Mouse (Mus musculus) neural tube, embryonic 11.5 days (tissue): ENCODE results near the gene Ptpra. TPM values are rescaled to one million over a fixed set of nuclear protein-coding genes. Genes with fewer than 3 reads are reported as not detected.

Experiments used
- ATAC-seq: fragments of 200-750 bp; cut with Nextera tagmentation; 2 replicates; pipeline ENCODE4 v1.8.0; 2017; ENCODE audit warnings: moderate number of reproducible peaks, mild to moderate bottlenecking, moderate TSS enrichment, moderate library complexity; ENCODE audit not compliant: insufficient read depth, low FRiP score, low TSS enrichment
- DNase-seq: peaks from one replicate; pipeline ENCODE4 v3.0.0-alpha.2; 2015; ENCODE audit warnings: low spot score
- H3K27ac ChIP-seq: fragments of 300-500 bp; sonication (generic); 2 replicates; pipeline ENCODE4 v1.5.1; 2014; ENCODE audit warnings: low read depth, mild to moderate bottlenecking, low read length
- H3K27me3 ChIP-seq: fragments of 300-500 bp; sonication (generic); 2 replicates; pipeline ENCODE4 v1.6.1; 2014; ENCODE audit warnings: mild to moderate bottlenecking, low read length, mixed read lengths; ENCODE audit not compliant: control insufficient read depth, insufficient read depth
- H3K36me3 ChIP-seq: fragments of 300-500 bp; sonication (generic); 2 replicates; pipeline ENCODE4 v1.6.1; 2014; ENCODE audit warnings: mild to moderate bottlenecking, low read length, moderate library complexity, mixed read lengths; ENCODE audit not compliant: control insufficient read depth, insufficient read depth
- H3K4me1 ChIP-seq: fragments of 300-500 bp; sonication (generic); 2 replicates; pipeline ENCODE4 v1.6.1; 2014; ENCODE audit warnings: low read length, mixed read lengths; ENCODE audit not compliant: control insufficient read depth, insufficient read depth
- H3K4me2 ChIP-seq: fragments of 300-500 bp; sonication (generic); 2 replicates; pipeline ENCODE4 v1.6.1; 2014; ENCODE audit warnings: low read depth, mild to moderate bottlenecking, moderate library complexity
- H3K4me3 ChIP-seq: fragments of 300-500 bp; sonication (generic); 2 replicates; pipeline ENCODE4 v1.5.1; 2014; ENCODE audit warnings: low read depth, low read length
- H3K9ac ChIP-seq: fragments of 300-500 bp; sonication (generic); 2 replicates; pipeline ENCODE4 v1.6.1; 2014; ENCODE audit warnings: mild to moderate bottlenecking, low read length
- H3K9me3 ChIP-seq: fragments of 300-500 bp; sonication (generic); 2 replicates; pipeline ENCODE4 v1.6.1; 2016; ENCODE audit warnings: low read length; ENCODE audit not compliant: control insufficient read depth
- WGBS: fragments of 180-500 bp; shearing (Covaris S2); extraction: QIAGEN DNeasy Blood & Tissue Kit; methylation state at CpG from one replicate; pipeline ENCODE4 v1.1.7; 2014; 5-methylcytosine and 5-hydroxymethylcytosine counted together
- polyA plus RNA-seq: library from polyadenylated mRNA; unstranded; fragments of >200 nt; fragmentation: Nextera tagmentation; extraction: Ambion mirVana; gene quantifications from 2 replicates; pipeline ENCODE4 v1.2.1, GENCODE M21; 2014

Ptpra gene
- polyA plus RNA-seq, 1 experiment from 2014 or later: 105 TPM

DNA sequence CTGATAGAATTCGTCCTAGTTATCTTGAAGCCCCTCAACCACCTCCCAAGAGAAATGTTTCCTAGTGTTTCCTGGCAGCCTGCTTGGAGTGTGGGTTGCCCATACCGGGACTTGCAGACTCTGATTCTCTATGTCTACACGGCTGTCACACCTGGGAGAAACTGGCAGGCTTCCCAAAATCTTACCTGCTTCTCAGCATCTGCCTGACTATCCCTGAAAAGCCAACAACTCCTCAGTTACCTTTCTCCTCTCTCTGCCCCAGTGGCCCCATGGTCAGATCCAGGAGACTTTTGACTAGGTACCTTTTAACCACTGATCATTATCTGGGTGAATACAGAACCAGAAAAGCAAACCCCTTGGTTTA, 1.6 kb downstream of the Ptpra start:
- H3K4me3 ChIP-seq: no peak overlapping the region
- 0 out of 2 replicates have a peak, but pooled peaks cover 3% of the 10 kb centered on the region for H3K27me3 ChIP-seq
- DNase-seq: no peak
- H3K9me3 ChIP-seq: no peaks in the 10 kb centered on the region
- H3K27ac ChIP-seq: no peak overlapping the region
- peak overlapping the region; percentile 82; the same call in 1 of the 2 replicates for H3K4me2 ChIP-seq
- no peak for ATAC-seq
- H3K9ac ChIP-seq: no peak overlapping the region
- WGBS: 80% methylated on average over 3 of the region's 3 CpGs
- peaks cover 9% of the 10 kb centered on the region for H3K4me1 ChIP-seq
- no peaks in the 10 kb centered on the region for H3K36me3 ChIP-seq

- DNase-seq (no peak), ATAC-seq (no peak)
- 73% methylated on average over 2 of the region's 2 CpGs for WGBS
- no peak overlapping the region for H3K27ac ChIP-seq
- H3K27me3 ChIP-seq: 0 out of 2 replicates have a peak, but pooled peaks cover 3% of the 10 kb centered on the region
- no peaks in the 10 kb centered on the region for H3K36me3 ChIP-seq
- no peaks in the 10 kb centered on the region for H3K9me3 ChIP-seq
- H3K4me2 ChIP-seq: no peak overlapping the region
- H3K9ac ChIP-seq: no peak overlapping the region
- peaks cover 9% of the 10 kb centered on the region for H3K4me1 ChIP-seq
- no peak overlapping the region for H3K4me3 ChIP-seq
Measured at GRCm38 (mm10) chr2:130452266-130452665, 2.2 kb downstream of the Ptpra start.

DNA sequence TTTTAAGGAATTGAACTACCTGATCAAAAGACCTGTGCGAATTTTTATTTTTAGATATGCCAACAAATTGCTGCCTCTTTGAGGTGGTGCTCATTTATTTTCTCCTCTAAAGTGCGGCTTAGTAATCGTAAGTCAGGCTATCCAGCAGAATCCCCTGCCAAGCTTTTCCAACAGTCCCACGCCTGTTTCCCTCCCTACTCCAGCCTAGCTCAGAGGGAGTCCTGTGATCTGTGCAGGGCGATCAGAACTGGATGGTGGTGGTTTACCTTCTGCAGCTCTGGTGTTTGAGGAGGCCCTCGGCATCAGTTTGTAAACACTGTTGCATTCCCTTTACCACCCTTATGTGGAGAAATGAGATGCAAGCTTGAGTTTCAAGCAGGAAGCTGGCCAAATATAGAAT, 3.3 kb downstream of the Ptpra start:
- Histone ChIP-seq H3K4me1 (peaks cover 9% of the 10 kb centered on the region), H3K9me3 (no peaks in the 10 kb centered on the region), H3K27me3 (0 out of 2 replicates have a peak, but pooled peaks cover 3% of the 10 kb centered on the region), H3K9ac (no peak overlapping the region), H3K4me3 (no peak overlapping the region), H3K36me3 (no peaks in the 10 kb centered on the region), H3K4me2 (no peak overlapping the region), H3K27ac (no peak overlapping the region)
- no peak for DNase-seq
- WGBS: 77% methylated on average over 6 of the region's 6 CpGs
- no peak for ATAC-seq

- H3K4me1 ChIP-seq: peaks cover 9% of the 10 kb centered on the region
- H3K9me3 ChIP-seq: no peaks in the 10 kb centered on the region
- 90% methylated on average over 6 of the region's 6 CpGs for WGBS
- ATAC-seq: no peak
- no peaks in the 10 kb centered on the region for H3K27me3 ChIP-seq
- no peaks in the 10 kb centered on the region for H3K36me3 ChIP-seq
- H3K9ac ChIP-seq: no peak overlapping the region
- H3K4me2 ChIP-seq: no peak overlapping the region
- H3K27ac ChIP-seq: no peak overlapping the region
- DNase-seq: no peak
- H3K4me3 ChIP-seq: no peak overlapping the region
Measured at GRCm38 (mm10) chr2:130454748-130455370, 4.8 kb downstream of the Ptpra start.

- Histone ChIP-seq H3K36me3 (no peaks in the 10 kb centered on the region), H3K27me3 (no peaks in the 10 kb centered on the region), H3K4me2 (no peak overlapping the region), H3K4me3 (no peak overlapping the region), H3K4me1 (no peaks in the 10 kb centered on the region), H3K27ac (no peak overlapping the region), H3K9ac (no peak overlapping the region), H3K9me3 (no peaks in the 10 kb centered on the region)
- ATAC-seq (no peak), DNase-seq (no peak)
- WGBS: 93% methylated on average over 3 of the region's 3 CpGs
Measured at GRCm38 (mm10) chr2:130457871-130458270, 7.8 kb downstream of the Ptpra start.

DNA sequence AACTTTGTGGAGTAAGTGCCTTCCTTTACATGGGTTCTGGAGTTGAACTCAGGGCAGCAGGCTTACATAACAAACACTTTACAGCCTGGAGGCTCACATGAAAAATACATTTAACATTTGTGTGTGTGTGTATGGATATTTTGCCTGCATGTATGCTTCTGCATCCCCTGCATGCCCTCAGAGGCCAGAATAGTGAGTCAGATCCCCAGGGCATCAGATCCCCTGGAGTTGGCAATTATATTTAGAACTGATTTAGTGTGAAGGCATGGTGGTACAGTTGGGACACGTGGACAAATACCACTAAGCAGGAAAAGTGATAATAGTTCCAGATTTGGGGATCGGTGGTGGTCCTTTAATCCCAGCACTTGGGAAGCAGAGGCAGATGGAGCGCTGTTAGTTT, 9.5 kb downstream of the Ptpra start:
- WGBS: 91% methylated on average over 3 of the region's 3 CpGs
- no peak overlapping the region for H3K4me3 ChIP-seq

GRCm38 (mm10) chr2:130461287-130462071, 11.4 kb downstream of the Ptpra start:
- no peak for DNase-seq
- H3K4me1 ChIP-seq: no peaks in the 10 kb centered on the region
- H3K36me3 ChIP-seq: no peaks in the 10 kb centered on the region
- H3K27ac ChIP-seq: no peak overlapping the region
- H3K4me3 ChIP-seq: no peak overlapping the region
- no peaks in the 10 kb centered on the region for H3K9me3 ChIP-seq
- no peak overlapping the region for H3K9ac ChIP-seq
- no peak for ATAC-seq
- WGBS: 81% methylated on average over 15 of the region's 15 CpGs
- no peak overlapping the region for H3K4me2 ChIP-seq
- no peaks in the 10 kb centered on the region for H3K27me3 ChIP-seq

More for the DNA sequence above, 9.5 kb downstream of the Ptpra start:
- Histone ChIP-seq H3K27me3 (no peaks in the 10 kb centered on the region), H3K4me1 (no peaks in the 10 kb centered on the region), H3K9ac (no peak overlapping the region), H3K36me3 (no peaks in the 10 kb centered on the region), H3K9me3 (no peaks in the 10 kb centered on the region), H3K27ac (no peak overlapping the region), H3K4me2 (no peak overlapping the region)
- ATAC-seq (no peak), DNase-seq (no peak)

DNA sequence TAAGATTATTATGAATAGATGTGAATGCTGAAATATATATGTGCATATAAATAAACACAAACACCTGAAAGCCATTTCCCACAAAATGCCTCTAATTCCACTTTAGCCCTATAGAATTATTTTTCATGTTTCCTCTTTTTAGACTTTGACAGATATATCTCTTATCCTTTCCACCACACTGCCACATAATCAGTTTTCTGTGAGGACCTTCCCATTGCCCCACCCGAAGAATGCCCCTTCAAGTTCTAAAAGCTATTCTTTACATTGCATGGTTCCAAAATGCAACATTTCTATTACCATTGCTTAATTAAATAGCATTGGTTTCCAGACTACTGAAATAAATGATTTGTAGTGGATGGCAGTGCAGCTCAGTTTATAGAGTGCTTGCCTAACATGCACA, 16.4 kb downstream of the Ptpra start:
- Histone ChIP-seq H3K4me1 (peaks cover 7% of the 10 kb centered on the region), H3K27ac (no peak overlapping the region), H3K27me3 (no peaks in the 10 kb centered on the region), H3K9ac (no peak overlapping the region), H3K36me3 (no peaks in the 10 kb centered on the region), H3K4me3 (no peak overlapping the region), H3K4me2 (no peak overlapping the region), H3K9me3 (no peaks in the 10 kb centered on the region)
- ATAC-seq: no peak
- no peak for DNase-seq
- 90% methylated on average over 1 of the region's 1 CpGs for WGBS

- Histone ChIP-seq H3K27me3 (no peaks in the 10 kb centered on the region), H3K9ac (no peak overlapping the region), H3K4me1 (peaks cover 7% of the 10 kb centered on the region), H3K9me3 (no peaks in the 10 kb centered on the region), H3K4me2 (no peak overlapping the region), H3K4me3 (no peak overlapping the region), H3K27ac (no peak overlapping the region), H3K36me3 (no peaks in the 10 kb centered on the region)
- WGBS: 40% methylated on average over 4 of the region's 4 CpGs
- ATAC-seq (peak; percentile 4; the same call in 1 of the 2 replicates), DNase-seq (no peak)
Measured at GRCm38 (mm10) chr2:130469366-130469765, 19.3 kb downstream of the Ptpra start.
